8 mouse cellular contexts compared by ENCODE assay signal in genomic region chr2:127788440-127789116, GRCm38 (mm10). TPM values are rescaled to one million over a fixed set of nuclear protein-coding genes. Genes with fewer than 3 reads are reported as not detected.
DNase-seq lines count a peak whose midpoint lies in the region; ATAC-seq and TF ChIP-seq lines count a peak whose summit lies in the region.

TSS of gene Nphp1 (minus strand) at chr2:127788897.

- H3K79me2 ChIP-seq in CH12.LX (replicated peaks; ENCODE audit: control insufficient read depth, extremely low read depth, insufficient read depth, poor library complexity, severe bottlenecking) = peaks cover 9% of the 10 kb centered on the region; the same call in 1 of the 2 replicates

- no peak for TF ChIP-seq CTCF in CH12.LX (conservative IDR thresholded peaks at IDR 0.05 in 1 of 2, IDR thresholded peaks at IDR 0.05 in 1 of 2; ENCODE audit: low read depth in 2 of 2, low read length in 2 of 2)
- no peak for TF ChIP-seq CTCF in heart, postnatal 0 days (IDR thresholded peaks at IDR 0.05; ENCODE audit: low read depth)
- no peak for TF ChIP-seq CTCF in testis, adult 2 months (IDR thresholded peaks at IDR 0.05; ENCODE audit: control insufficient read depth, insufficient read depth, insufficient replicate concordance, low read depth, low read length)

- H3K9me3 ChIP-seq in CH12.LX (replicated peaks; ENCODE audit: low read length) = no peaks in the 10 kb centered on the region
- H3K9me3 ChIP-seq in forebrain, embryonic 12.5 days = no peaks in the 10 kb centered on the region
- H3K9me3 ChIP-seq in heart, postnatal 0 days (replicated peaks; ENCODE audit: control insufficient read depth, low read length) = no peaks in the 10 kb centered on the region
- H3K9me3 ChIP-seq in liver, embryonic 16.5 days (replicated peaks; ENCODE audit: control insufficient read depth, low read length) = no peaks in the 10 kb centered on the region
- H3K9me3 ChIP-seq in neural tube, embryonic 13.5 days = no peaks in the 10 kb centered on the region

- H3K4me2 ChIP-seq in CH12.LX (ENCODE audit: insufficient read depth, low read depth, poor library complexity, severe bottlenecking) = peak within 1 kb of the TSS; percentile 89
- peak within 1 kb of the TSS; percentile 68 for H3K4me2 ChIP-seq in forebrain, embryonic 12.5 days
- peak within 1 kb of the TSS; percentile 76 for H3K4me2 ChIP-seq in heart, postnatal 0 days (ENCODE audit: low read depth, low read length)
- H3K4me2 ChIP-seq in liver, embryonic 16.5 days (ENCODE audit: low read depth, low read length) = peak within 1 kb of the TSS; percentile 84
- H3K4me2 ChIP-seq in neural tube, embryonic 13.5 days = peak within 1 kb of the TSS; percentile 78

- peaks cover 0 to 2% of the 10 kb centered on the region in 2 experiments for H3K36me3 ChIP-seq in CH12.LX (replicated peaks in 1 of 2; ENCODE audit: control insufficient read depth in 1 of 2, insufficient read depth in 1 of 2, low read length in 1 of 2)
- no peaks in the 10 kb centered on the region for H3K36me3 ChIP-seq in forebrain, embryonic 12.5 days (replicated peaks)
- H3K36me3 ChIP-seq in heart, postnatal 0 days (replicated peaks; ENCODE audit: control insufficient read depth, insufficient read depth, low read length) = no peaks in the 10 kb centered on the region
- no peaks in the 10 kb centered on the region for H3K36me3 ChIP-seq in liver, embryonic 16.5 days (ENCODE audit: control insufficient read depth, insufficient read depth)
- H3K36me3 ChIP-seq in neural tube, embryonic 13.5 days = no peaks in the 10 kb centered on the region
- H3K36me3 ChIP-seq in testis, adult 2 months (ENCODE audit: control insufficient read depth, insufficient read depth, low read length) = peaks cover 1% of the 10 kb centered on the region

- peak; percentile 62; the same call in 1 of the 2 replicates for TF ChIP-seq POLR2A in CH12.LX (IDR thresholded peaks at IDR 0.05; ENCODE audit: low read depth, low read length)
- peak; percentile 93 for TF ChIP-seq POLR2A in testis, adult 2 months (IDR thresholded peaks at IDR 0.05; ENCODE audit: control insufficient read depth, low read depth, low read length)

- peaks cover 2 to 25% of the 10 kb centered on the region in 2 experiments; a peak in 3 of 4 replicates for H3K4me1 ChIP-seq in CH12.LX (ENCODE audit: control insufficient read depth in 1 of 2, insufficient read depth in 2 of 2)
- peaks cover 26% of the 10 kb centered on the region for H3K4me1 ChIP-seq in forebrain, embryonic 12.5 days
- H3K4me1 ChIP-seq in heart, postnatal 0 days (ENCODE audit: control insufficient read depth, insufficient read depth) = 0 out of 2 replicates have a peak, but pooled peaks cover 7% of the 10 kb centered on the region
- peaks cover 17% of the 10 kb centered on the region for H3K4me1 ChIP-seq in liver, embryonic 16.5 days (ENCODE audit: control insufficient read depth, low read depth, low read length)
- H3K4me1 ChIP-seq in neural tube, embryonic 13.5 days (replicated peaks) = peaks cover 30% of the 10 kb centered on the region
- peaks cover 4% of the 10 kb centered on the region for H3K4me1 ChIP-seq in testis, adult 2 months (ENCODE audit: control insufficient read depth, insufficient read depth, low read length)

- in situ Hi-C loops in CH12.LX (cut with MboI; ENCODE audit: low pct_ligation_motif_present, low pct_unique_long_range_greater_than_20kb, low sequenced_read_pairs) = no loop called here

- no peak for TF ChIP-seq EP300 in CH12.LX (IDR thresholded peaks at IDR 0.05; ENCODE audit: low read length)
- TF ChIP-seq EP300 in heart, postnatal 0 days (IDR thresholded peaks at IDR 0.05; ENCODE audit: low read depth) = no peak

- H3K4me3 ChIP-seq in CH12.LX (replicated peaks in 1 of 3; ENCODE audit: low read depth in 2 of 3, low read length in 2 of 3, poor library complexity in 1 of 3) = peak within 1 kb of the TSS; percentile 59 to 67 (median 63)
- peak within 1 kb of the TSS; percentile 73 for H3K4me3 ChIP-seq in forebrain, embryonic 12.5 days (replicated peaks)
- H3K4me3 ChIP-seq in heart, postnatal 0 days (ENCODE audit: low read depth, low read length) = peak within 1 kb of the TSS; percentile 80
- H3K4me3 ChIP-seq in liver, embryonic 16.5 days (ENCODE audit: low read depth, low read length) = peak within 1 kb of the TSS; percentile 81
- peak within 1 kb of the TSS; percentile 72 for H3K4me3 ChIP-seq in neural tube, embryonic 13.5 days
- peak within 1 kb of the TSS; percentile 96 for H3K4me3 ChIP-seq in testis, adult 2 months (ENCODE audit: control insufficient read depth, low read depth, low read length)

- peak within 1 kb of the TSS; percentile 88 for H3K9ac ChIP-seq in CH12.LX (ENCODE audit: insufficient read depth, low read depth)
- H3K9ac ChIP-seq in forebrain, embryonic 12.5 days = peak within 1 kb of the TSS; percentile 78
- H3K9ac ChIP-seq in heart, postnatal 0 days (replicated peaks; ENCODE audit: low read depth, low read length) = peak within 1 kb of the TSS; percentile 74
- peak within 1 kb of the TSS; percentile 75 for H3K9ac ChIP-seq in liver, embryonic 16.5 days (ENCODE audit: low read depth, low read length)
- H3K9ac ChIP-seq in neural tube, embryonic 13.5 days = peak within 1 kb of the TSS; percentile 75

- H3K27ac ChIP-seq in CH12.LX (ENCODE audit: insufficient read depth, low read depth) = no peak within 1 kb of the TSS
- peak within 1 kb of the TSS; percentile 68; the same call in 1 of the 2 replicates for H3K27ac ChIP-seq in forebrain, embryonic 12.5 days
- H3K27ac ChIP-seq in heart, postnatal 0 days (ENCODE audit: low read depth) = peak within 1 kb of the TSS; percentile 69
- peak within 1 kb of the TSS; percentile 46 for H3K27ac ChIP-seq in liver, embryonic 16.5 days (ENCODE audit: low read length)
- H3K27ac ChIP-seq in neural tube, embryonic 13.5 days (replicated peaks) = peak within 1 kb of the TSS; percentile 46
- H3K27ac ChIP-seq in testis, adult 2 months (ENCODE audit: control insufficient read depth, insufficient read depth, low read depth, low read length) = peak within 1 kb of the TSS; percentile 99

- under 1% methylated on average over 40 of the region's 40 CpGs for WGBS in forebrain, embryonic 12.5 days
- under 1% methylated on average over 40 of the region's 40 CpGs for WGBS in heart, postnatal 0 days
- under 1% methylated on average over 40 of the region's 40 CpGs for WGBS in liver, embryonic 16.5 days (ENCODE audit: insufficient replicate concordance)
- under 1% methylated on average over 40 of the region's 40 CpGs for WGBS in neural tube, embryonic 13.5 days

- DNase-seq in CH12.LX (ENCODE audit: extremely low read depth) = peak; percentile 75
- peak; percentile 74 for DNase-seq in c-Kit-positive CD71-positive TER-119-negative erythroid progenitor cells, embryonic 14.5 days (ENCODE audit: low read depth)
- peak; percentile 76 for DNase-seq in heart, postnatal 0 days (ENCODE audit: low spot score)
- DNase-seq in kidney, postnatal 4 days = peak; percentile 93 to 94

- TF ChIP-seq RAD21 in CH12.LX (IDR thresholded peaks at IDR 0.05; ENCODE audit: low read depth, low read length) = no peak

- ATAC-seq in forebrain, embryonic 12.5 days (ENCODE audit: low FRiP score) = peak; percentile 76
- ATAC-seq in heart, postnatal 0 days (ENCODE audit: insufficient read depth, low read depth) = peak; percentile 82
- ATAC-seq in liver, embryonic 16.5 days (ENCODE audit: low read depth) = peak; percentile 83
- ATAC-seq in neural tube, embryonic 13.5 days (ENCODE audit: low read depth) = peak; percentile 66

- dilution Hi-C loops in CH12.LX (cut with MboI; ENCODE audit: extremely low pct_ligation_motif_present, extremely low pct_unique_long_range_greater_than_20kb, low sequenced_read_pairs) = no loop called here

- no peaks in the 10 kb centered on the region for H3K27me3 ChIP-seq in CH12.LX (replicated peaks)
- no peaks in the 10 kb centered on the region for H3K27me3 ChIP-seq in forebrain, embryonic 12.5 days
- H3K27me3 ChIP-seq in heart, postnatal 0 days (ENCODE audit: control insufficient read depth, insufficient read depth, low read length) = no peaks in the 10 kb centered on the region
- no peaks in the 10 kb centered on the region for H3K27me3 ChIP-seq in liver, embryonic 16.5 days (ENCODE audit: control insufficient read depth, insufficient read depth, low read depth, low read length)
- H3K27me3 ChIP-seq in neural tube, embryonic 13.5 days = no peaks in the 10 kb centered on the region
- H3K27me3 ChIP-seq in testis, adult 2 months (ENCODE audit: control insufficient read depth, insufficient read depth, low read length) = no peaks in the 10 kb centered on the region

TF ChIP-seq in CH12.LX, 34 proteins besides CTCF, POLR2A, EP300 and RAD21 (continues in another document):
- TF ChIP-seq USF1 (IDR thresholded peaks at IDR 0.05; ENCODE audit: low read depth, low read length) (no peak), ZKSCAN1 (IDR thresholded peaks at IDR 0.05; ENCODE audit: borderline replicate concordance, low read depth, low read length) (no peak), MAFK (IDR thresholded peaks at IDR 0.05; ENCODE audit: insufficient replicate concordance, low read length) (no peak), TBP (conservative IDR thresholded peaks at IDR 0.05; ENCODE audit: low read depth, low read length) (0 out of 2 replicates have a peak, but pooled peaks have one; percentile 42), CHD2 (IDR thresholded peaks at IDR 0.05; ENCODE audit: low read length) (no peak), NELFE (IDR thresholded peaks at IDR 0.05; ENCODE audit: low read depth, low read length) (no peak), POLR2AphosphoS2 (IDR thresholded peaks at IDR 0.05; ENCODE audit: low read depth, low read length) (no peak), ZMIZ1 (IDR thresholded peaks at IDR 0.05; ENCODE audit: low read depth, low read length) (no peak), RCOR1 (conservative IDR thresholded peaks at IDR 0.05; ENCODE audit: low read depth, low read length) (no peak), TCF12 (IDR thresholded peaks at IDR 0.05; ENCODE audit: low read depth, low read length) (no peak), MYC (IDR thresholded peaks at IDR 0.05; ENCODE audit: low read depth, low read length) (no peak), JUND (conservative IDR thresholded peaks at IDR 0.05; ENCODE audit: low read depth, low read length) (no peak), KAT2A (IDR thresholded peaks at IDR 0.05; ENCODE audit: insufficient replicate concordance, low read length) (no peak)

RNA-seq across cellular contexts. Expression of gene Nphp1, which starts in this region (rescaled TPM):
- 7.5 and 8.2 TPM in 2 replicates for total RNA-seq in CH12.LX (2012; rRNA removed)
- total RNA-seq in CH12.LX (2014; rRNA removed) = 4.6 and 6.3 TPM in 2 replicates
- polyA plus RNA-seq in CH12.LX (2012; ENCODE audit: insufficient read length, low read depth) = 9.7 and 10.5 TPM in 2 replicates
- 35.9 and 40.5 TPM in 2 replicates for polyA plus RNA-seq in forebrain, embryonic 12.5 days (2016; fragmentation: Nextera tagmentation; extraction: Ambion mirVana)
- 6.7 and 8.9 TPM in 2 replicates for total RNA-seq in heart, postnatal 0 days (2014; rRNA removed; ENCODE audit: low replicate concordance)
- 17.2 and 21.3 TPM in 2 replicates for polyA plus RNA-seq in heart, postnatal 0 days (2015; fragmentation: Nextera tagmentation; extraction: Ambion mirVana)
- polyA plus RNA-seq in liver, embryonic 16.5 days (2015; fragmentation: Nextera tagmentation; extraction: Ambion mirVana) = 3.0 and 3.4 TPM in 2 replicates
- polyA plus RNA-seq in neural tube, embryonic 13.5 days (2015; fragmentation: Nextera tagmentation; extraction: Ambion mirVana) = 14.5 and 15.0 TPM in 2 replicates
- polyA plus RNA-seq in testis, adult 2 months (2012; rRNA removed) = 535 and 575 TPM in 2 replicates

Comparison
In these comparisons a context has a peak if more than half of its experiments do, and no peak if none do; other contexts are left out.
1. RNA of gene Nphp1 (polyA plus RNA-seq): 535 to 575 TPM in testis, adult 2 months; 35.9 to 40.5 TPM in forebrain, embryonic 12.5 days, 17.2 to 21.3 TPM in heart, postnatal 0 days, 14.5 to 15.0 TPM in neural tube, embryonic 13.5 days, 9.7 to 10.5 TPM in CH12.LX and 3.0 to 3.4 TPM in liver, embryonic 16.5 days; every median in the first group is over 10 times any median in the second.
2. Peak in every context shown above with its lines, with median percentiles within 50 percentile points of each other: DNase-seq, H3K4me2 ChIP-seq, H3K4me3 ChIP-seq, H3K9ac ChIP-seq and ATAC-seq.